Mouse (Mus musculus) CH12F3 (cell line): ENCODE results near the gene Ptk7.

Experiments used
- in situ Hi-C: fragments of 300-500 bp; cut with MboI; formaldehyde crosslinking; loops from 2 replicates; pipeline ENCODE4 v1.14.3; 2020; ENCODE audit warnings: low sequenced_read_pairs

Ptk7 gene

DNA sequence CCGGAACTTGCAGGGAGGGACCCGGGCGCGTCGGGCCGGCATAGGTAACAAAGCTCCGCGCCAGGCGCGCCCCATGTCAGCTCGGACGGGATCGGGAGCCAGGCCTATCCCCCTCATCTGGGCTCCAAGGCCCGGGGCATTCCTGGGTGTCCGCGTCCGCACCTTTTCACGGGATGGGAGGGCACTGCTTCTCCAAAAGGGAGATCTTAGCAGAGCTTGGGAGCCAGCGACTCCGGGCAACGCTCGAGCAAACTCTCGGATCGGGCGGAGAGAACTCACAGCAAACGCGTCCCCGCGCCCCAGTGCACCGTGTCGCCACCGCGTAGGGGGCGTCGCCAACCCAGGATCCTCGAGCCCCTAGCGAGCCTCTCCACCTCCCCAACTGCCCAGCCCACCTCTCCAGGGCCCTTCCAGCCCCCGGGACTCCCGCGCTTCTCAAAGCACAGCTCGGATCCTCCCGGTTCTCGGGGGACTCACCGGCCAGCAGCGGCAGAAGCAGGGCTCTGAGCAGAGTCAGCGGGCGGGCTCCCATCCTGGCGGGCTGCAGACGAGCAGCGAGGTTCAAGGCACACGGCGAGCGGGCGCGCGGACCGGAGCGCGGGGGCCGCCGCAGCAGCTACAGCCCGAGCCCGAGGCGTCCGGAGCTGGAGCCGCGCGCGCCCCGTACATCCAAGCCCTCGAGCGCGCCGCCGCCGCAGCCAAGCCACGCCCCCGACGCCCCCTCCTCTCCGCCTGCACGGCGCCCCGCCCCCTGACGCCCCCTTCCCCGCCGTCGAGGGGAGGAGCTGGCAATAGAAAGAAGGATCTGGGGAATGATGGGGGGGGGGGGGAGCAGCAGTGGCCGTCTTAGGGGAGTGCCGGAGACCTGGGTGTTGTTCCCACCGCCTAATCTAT lies at the start of gene Ptk7:
Gene Ptk7, minus strand, starts transcription at position 714 of the 894 bp plus-strand sequence.
- in situ Hi-C loops: no loop called here

DNA sequence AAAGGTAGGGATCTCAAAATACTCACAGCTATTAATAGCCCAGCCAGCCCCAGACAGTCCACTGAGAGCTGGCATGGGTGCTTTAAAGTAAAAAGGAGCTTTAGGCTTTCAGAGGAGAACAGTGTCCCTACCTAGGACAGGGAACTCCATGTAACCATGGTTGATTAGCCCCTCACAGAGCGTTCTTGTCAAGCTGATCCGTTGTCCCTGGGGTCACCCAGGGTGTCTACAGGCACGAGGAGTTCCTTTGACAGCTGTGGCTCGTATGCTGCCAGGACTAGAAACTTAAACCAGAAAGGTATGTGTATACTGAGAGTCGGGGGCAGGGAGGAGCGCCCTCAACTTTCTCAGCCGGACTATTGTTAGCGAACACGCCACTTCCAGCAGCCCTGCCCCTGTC lies 49.6 kb upstream of the Ptk7 start:
- in situ Hi-C loops: no loop called here

DNA sequence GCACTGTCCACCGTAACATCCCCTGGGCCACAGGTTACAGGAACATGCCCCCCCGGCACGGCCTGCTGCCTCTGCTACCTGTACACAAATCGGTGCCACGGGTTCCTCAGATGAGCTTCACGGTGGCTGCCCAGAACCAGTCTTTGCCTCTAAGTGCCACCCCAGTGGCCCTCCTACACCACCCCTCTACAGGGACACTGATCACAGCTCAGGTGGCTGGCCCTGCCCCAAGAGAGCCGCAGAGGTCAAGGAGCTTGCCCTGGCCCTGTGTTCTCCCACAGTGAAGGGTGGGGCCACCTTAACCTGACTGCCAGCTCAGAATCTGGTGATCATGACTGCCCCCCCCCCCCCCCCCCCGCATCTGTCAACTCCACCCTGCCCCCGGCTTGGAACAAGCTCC lies 49.1 kb upstream of the Ptk7 start, which contains the start of gene Mea1:
Gene Mea1, plus strand, starts transcription at position 378 of the 400 bp plus-strand sequence.
- in situ Hi-C loops: no loop called here

DNA sequence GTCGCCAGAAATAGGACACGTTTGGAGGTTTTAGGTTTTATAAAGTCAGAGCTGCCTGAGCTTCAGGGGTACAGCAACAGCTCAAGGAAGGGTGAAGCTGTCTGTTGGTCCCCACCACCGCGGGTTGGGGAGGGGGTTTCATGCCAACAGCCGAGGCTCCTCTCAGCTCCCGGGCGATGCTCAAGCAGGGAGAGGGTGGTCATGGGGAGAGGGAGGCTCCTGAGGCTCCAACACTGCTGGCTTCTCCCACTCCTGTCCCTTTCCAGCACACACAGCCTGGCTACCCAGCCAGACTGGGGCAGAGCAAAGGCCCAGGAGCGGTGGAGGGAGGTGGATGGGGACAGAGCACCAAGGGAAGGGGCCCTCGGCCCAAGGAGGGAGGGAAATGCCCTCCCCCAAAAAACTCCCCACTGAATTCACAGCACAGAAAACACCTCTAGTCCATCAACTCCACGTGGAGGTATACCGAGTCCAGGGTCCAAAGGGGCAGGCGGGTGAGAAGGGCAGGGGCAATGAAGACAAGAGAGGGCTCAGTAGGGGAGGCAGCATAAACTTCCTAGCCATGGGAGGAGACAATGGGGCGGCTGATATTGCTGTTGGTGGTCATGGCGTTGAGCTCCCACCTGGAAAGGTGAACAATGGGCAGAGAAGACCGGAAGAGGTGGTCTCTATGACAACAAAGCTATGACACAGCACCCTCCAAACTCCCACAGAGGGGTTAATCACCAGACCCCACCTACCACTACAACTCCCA lies 45.4 kb upstream of the Ptk7 start:
- in situ Hi-C loops: no loop called here

DNA sequence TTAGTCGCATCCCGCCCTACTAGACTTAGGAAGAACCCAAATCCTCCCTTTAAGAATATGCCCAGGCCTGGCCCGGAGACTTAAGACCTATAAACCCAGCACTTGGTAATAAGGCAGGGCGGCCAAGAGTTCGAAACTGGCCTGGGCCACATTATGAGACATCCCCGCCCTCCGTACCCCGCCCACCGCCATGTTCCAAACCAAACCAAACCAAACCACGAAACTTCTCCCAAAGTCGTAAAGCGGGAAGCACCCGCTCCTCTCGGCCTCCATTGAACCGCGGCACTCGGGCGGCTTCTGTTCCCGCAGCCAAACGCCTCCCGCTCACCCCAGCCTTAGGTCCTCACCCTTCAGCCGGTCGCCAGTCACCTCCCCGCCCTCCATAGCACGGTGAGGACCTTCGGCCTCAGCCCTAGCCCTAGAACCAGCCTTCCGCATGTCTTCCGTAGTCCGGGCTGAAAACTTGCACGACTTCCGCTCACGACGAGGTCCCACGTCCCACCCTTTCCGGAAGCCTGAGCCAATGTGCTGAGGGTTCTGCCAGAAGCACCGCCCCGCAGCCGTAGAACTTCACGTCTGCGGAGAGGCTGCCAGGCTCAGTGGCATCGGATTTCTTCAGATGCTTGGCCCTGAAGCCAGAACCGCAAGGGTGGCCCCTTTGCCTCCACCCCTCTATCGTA lies 44.7 kb upstream of the Ptk7 start, which contains the start of gene Rrp36:
Gene Rrp36, minus strand, starts transcription at position 503 of the 680 bp plus-strand sequence.
- in situ Hi-C loops: no loop called here

DNA sequence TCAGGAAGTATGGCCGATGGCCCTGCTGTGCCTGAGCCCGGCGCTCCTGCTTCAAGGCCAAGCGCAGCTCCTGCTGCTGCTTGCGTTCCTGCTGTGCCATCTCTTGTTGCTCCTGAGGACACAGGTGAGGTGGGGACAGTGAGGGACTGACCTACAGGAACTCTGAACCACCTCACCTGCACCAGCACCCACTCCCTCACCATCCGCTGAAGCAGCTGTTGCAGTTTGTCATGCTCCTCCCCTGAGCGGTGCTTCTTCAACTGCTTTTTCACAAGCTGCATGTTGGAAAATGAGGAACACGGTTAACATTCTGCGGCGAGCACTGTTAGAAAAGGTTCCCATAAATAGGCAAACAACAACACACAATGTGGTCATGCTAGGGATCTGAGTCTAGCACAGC lies 40.6 kb upstream of the Ptk7 start:
- in situ Hi-C loops: no loop called here

DNA sequence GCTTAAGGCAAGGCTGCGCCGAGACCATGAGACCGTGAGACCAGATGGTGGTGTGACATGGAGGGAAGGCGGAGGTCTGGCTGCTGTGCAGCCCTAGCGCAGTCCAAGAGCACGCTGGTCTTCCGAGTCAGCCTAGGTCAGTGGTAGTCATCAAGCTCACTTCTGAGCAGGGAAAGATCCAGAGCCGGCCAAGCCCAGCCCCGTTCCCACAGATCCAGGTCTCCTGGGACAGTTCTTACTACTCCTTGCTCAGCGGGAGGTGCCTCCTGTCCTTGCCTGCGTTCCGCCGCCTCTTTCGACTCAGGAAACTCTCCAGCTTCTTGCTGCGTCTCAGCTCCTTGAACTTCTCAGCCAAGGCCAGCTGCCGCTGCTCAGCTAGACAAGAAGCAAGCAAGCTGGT lies 38.4 kb upstream of the Ptk7 start:
- in situ Hi-C loops: no loop called here

DNA sequence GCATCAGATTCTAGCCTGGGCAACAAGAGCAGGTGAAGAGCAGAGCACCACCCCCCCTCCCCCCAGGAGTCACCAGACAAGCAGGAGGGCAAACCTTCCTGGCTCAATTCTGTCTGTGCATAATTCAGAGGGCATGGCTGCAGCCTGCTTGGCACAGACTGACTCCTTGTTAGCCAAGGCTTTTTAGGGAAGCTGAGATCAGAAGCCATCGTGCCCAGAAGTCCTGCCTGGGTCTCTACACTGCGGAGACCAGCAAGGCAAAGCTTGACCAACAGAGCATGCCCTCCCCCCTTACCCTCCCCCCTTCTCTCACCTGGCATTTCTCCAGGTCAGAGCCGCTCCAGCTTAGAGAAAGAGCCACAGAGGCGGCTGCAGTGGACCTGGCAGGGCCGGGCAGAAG lies 33.4 kb upstream of the Ptk7 start:
- in situ Hi-C loops: no loop called here

DNA sequence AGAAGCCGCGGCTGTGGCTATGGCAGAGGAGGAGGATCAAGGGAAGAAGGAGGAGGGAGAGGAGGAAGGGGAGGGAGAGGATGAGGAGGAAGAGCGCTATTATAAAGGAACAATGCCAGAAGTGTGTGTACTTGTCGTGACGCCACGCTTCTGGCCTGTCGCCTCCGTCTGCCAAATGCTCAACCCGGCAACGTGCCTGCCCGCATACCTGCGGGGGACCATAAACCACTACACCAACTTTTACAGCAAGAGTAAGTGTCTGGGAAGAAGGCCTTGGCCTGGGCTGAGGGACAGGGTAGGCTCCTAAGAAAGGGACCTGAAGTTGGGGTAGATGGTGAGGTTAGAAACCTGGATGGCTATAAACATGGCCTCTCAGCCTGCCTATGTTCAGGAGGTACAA lies 32.7 kb upstream of the Ptk7 start:
- in situ Hi-C loops: no loop called here

DNA sequence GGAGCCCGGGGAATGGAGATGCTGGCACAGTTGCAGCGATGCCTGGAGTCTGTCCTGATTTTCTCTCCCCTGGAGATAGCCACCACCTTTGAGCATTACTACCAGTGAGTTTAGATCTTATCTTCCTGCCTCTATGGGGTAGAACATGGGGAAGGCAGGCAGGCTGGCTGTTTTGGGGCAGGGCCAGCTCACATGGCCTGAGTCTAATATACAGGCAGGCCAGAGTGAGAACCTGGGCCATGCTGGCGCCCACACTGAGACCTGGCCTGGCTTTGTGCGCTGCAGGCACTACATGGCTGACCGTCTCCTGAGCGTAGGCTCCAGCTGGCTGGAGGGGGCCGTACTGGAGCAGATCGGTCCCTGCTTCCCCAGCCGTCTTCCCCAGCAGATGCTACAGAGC lies 32.0 kb upstream of the Ptk7 start:
- in situ Hi-C loops: no loop called here

DNA sequence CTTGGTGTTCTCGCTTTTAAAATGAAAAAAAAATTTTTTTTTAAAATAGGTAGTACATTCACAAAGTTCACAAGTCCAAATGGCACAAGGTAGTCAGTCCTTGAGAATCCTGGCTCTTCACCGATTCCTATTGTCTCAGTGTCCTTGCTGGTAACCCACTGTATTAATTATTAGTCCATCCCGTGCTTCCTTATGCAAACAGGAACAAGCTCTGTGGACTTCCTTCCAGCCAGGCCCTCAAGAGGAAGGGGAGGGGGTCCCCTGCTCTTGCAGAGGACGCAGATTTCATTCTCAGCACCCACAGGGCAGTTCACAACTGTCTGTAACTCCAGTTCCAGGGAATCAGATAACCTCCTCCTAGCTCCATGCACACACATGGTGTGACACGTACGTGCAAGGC lies 26.8 kb upstream of the Ptk7 start:
- in situ Hi-C loops: no loop called here

DNA sequence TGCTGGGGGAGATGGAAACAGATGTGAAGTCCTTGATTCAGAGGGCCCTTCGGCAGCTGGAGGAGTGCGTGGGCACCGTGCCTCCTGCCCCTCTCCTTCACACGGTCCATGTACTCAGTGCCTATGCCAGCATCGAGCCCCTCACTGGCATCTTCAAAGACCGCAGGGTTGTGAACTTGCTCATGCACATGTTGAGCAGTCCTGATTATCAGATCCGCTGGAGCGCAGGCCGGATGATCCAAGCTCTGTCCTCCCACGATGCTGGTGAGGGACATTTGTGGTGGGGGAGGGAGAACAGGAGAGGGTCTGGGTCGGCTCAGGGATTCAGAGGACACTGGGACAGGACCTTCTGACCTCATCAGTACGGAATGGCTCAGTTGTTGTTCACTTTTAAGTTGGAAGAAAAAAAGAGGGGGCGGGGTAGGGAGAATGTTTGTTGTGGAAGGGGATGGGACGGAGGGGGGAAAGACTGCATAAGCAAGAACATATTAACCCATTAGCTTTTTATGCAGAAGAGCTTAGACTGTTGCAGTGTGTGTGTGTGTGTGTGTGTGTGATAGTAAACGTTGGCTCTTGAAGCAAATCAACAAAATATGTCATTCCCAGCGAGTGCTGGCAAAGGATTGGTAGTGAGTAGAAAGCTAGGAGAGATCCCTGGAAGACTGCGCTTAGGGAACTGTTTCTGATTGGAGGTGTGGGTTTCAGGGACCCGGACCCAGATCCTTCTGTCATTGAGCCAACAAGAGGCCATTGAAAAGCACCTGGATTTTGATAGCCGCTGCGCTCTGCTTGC lies 22.6 kb upstream of the Ptk7 start:
- in situ Hi-C loops: no loop called here

DNA sequence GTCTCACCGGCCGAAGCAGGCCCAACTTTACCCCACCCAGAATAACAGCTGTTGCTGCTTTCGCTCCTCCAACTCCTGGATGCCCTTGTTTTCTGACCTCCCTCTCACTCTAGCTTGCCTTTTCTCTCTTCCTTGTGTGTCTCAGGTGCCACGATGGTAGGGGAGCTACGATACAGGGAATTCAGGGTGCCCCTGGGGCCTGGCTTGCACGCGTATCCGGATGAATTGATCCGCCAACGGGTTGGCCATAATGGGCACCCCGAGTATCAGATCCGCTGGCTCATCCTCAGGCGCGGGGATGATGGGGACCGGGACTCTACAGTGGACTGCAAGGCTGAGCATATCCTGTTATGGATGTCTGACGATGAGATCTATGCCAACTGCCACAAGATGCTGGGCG lies 22.0 kb upstream of the Ptk7 start:
- in situ Hi-C loops: no loop called here

DNA sequence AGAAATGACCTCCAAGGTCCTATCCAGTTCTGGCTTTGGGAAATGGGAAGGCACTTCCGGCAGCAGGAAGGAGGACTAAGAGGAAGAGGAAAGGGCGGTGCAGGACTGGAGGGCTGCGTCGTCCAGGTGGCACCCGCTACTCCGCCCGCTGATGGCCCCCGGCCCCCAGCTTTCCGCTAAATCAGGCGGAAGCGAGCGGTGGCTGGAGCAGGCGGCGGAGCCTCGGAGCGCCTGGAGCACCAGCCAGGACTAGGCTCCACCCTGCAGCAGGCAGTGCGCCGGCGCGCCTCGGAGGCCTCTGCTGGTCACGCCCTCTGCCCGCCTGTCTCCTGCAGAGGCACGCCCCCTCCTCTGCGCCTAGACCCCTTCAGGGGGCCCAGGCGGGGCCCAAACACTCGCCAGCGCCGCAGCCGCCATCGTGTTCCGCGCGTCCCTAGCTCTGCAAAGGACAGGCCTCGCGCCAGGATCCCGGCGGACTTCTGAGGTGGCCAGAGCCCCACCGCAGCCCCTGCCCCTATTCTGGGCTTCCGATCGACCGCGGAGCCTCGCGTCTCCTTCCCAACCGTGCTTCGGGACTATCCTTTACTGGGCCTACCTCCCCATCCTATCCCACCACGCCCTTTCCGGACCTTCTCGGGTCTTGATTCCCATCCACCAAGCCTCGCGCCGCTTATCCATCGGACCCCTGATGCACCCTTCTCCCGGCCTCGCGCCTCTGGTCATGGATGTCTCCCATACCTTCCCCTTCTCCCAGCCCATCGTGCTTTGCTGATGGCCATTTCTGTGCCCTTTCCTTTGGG lies 21.1 kb upstream of the Ptk7 start, which contains the start of gene Cul7:
Gene Cul7, plus strand, starts transcription at position 106 of the 800 bp plus-strand sequence.
- in situ Hi-C loops: no loop called here

DNA sequence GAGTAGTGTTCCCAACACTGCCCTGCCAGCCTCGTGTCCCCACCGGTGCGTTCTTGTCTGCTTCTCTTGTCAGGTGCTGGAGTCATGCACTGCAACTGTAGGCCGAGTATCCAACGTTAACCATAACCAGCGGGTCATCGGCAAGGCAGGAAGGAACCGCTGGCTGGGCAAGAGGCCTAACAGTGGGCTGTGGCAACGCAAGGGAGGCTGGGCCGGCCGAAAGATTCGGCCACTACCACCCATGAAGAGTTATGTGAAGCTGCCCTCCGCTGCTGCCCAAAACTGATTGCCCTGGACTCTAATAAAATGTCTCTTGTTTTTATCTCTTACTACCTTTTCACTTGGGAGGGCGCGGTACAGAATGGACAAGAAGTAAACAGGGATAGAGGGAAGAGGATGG lies 20.5 kb upstream of the Ptk7 start:
- in situ Hi-C loops: no loop called here

DNA sequence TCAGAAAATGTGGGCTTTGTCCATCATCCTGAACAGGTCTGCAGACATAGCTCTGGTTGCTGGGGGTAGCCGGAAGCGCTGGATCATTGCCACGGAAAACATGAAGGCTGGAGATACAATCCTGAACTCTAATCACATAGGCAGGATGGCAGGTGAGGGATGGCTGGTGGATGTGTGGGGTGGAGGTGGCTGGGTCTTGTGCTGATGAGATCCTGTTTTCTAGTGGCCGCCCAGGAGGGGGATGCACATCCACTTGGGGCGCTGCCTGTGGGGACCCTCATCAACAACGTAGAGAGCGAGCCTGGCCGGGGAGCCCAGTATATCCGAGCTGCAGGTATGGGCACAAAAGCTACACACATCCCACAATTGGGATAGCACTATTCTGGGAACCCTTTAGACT lies 19.1 kb upstream of the Ptk7 start:
- in situ Hi-C loops: no loop called here

DNA sequence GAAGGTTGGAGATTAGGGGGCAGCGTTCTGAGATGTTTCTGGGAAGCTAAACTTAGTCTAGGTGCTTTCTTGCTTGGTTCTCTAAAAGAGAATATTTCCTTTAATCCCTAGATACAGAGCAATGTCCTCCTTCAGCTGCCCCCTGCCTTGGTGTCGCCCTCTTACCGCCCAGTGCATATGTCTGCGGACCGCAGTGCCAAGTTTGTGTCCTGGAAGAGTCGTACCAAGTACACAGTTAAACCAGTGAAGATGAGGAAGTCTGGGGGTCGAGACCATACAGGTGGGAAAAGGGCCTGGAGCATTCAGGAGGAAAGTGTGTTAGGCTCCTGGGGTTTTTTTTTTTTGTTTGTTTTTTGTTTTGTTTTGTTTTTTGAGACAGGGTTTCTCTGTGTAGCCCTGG lies 18.0 kb upstream of the Ptk7 start:
- in situ Hi-C loops: no loop called here

DNA sequence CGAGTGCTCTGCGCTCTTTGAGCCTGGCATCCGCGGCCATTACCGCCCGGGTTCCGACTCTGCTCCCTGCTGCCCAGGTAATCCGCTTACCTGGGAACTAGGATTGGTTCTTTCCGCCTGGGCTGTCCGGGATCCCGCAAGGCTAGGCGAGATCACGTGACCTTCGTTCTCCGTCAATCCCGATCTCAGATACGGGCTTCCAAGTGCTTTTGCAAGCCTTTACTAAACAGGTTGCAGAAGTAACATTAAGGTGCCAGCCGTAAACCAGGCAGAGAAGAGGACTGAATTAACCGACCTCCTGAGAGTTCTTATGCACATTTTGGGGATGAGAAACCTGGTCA lies 17.0 kb upstream of the Ptk7 start:
- in situ Hi-C loops: no loop called here

DNA sequence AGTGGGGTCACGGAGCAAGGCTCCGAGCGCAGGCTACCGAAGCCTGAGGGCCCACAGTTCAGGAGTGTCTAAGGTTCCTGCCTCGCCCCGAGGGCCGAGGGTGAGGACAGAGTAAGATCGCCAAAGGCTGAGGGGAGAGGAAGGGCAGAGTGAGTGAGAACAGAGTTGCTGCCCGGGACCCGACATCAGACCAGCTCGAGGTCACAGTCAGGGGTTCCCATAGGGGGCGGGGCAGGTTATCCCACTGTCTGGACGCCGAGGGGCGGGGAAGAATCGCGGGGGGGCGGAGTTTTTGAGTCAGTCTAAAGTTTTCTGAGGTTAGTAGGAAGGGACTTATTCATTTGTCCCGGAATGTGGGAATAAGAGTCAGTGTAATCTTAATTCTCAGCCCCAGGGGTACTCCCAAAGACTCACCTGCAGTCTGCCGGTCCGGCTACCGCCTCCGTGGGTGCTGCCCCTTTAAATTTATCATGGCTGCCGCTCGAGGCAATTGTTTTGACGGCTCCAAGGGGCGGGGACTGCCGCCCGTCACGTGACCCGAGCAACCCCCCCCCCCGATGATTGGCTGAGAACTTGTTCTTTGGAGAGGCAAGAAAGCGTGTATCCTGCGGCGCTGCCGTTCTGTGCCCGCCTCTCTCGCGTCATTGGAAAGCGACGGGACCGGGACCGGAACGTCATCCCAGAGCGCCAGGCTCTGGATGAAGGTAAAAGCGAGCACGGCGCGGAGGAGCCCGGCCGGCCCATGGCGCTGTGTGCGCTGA lies 16.4 kb upstream of the Ptk7 start, which contains the start of the genes Klc4 and Mrpl2:
Gene Klc4, minus strand, starts transcription at position 462 of the 761 bp plus-strand sequence.
Gene Mrpl2, plus strand, starts transcription at position 669 of the 761 bp plus-strand sequence.
- in situ Hi-C loops: no loop called here
